Mouse (Mus musculus): ENCODE results near the gene Lrat. TPM values are rescaled to one million over a fixed set of nuclear protein-coding genes. Genes with fewer than 3 reads are reported as not detected.

Gene Lrat
- under 1 TPM in 1 of 2 experiments, not detected in 1; 0.07 TPM for total RNA-seq (2021)
- long read RNA-seq, experiment 1: 0 reads
- long read RNA-seq, experiment 2: 0 reads

- no peak for DNase-seq (ENCODE audit: low spot score in 2 of 2)
These were observed at the start of gene Lrat for GRCm38 (mm10) chr3:82903613-82904205. TSS of gene Lrat (minus strand) at chr3:82903973.

DNA sequence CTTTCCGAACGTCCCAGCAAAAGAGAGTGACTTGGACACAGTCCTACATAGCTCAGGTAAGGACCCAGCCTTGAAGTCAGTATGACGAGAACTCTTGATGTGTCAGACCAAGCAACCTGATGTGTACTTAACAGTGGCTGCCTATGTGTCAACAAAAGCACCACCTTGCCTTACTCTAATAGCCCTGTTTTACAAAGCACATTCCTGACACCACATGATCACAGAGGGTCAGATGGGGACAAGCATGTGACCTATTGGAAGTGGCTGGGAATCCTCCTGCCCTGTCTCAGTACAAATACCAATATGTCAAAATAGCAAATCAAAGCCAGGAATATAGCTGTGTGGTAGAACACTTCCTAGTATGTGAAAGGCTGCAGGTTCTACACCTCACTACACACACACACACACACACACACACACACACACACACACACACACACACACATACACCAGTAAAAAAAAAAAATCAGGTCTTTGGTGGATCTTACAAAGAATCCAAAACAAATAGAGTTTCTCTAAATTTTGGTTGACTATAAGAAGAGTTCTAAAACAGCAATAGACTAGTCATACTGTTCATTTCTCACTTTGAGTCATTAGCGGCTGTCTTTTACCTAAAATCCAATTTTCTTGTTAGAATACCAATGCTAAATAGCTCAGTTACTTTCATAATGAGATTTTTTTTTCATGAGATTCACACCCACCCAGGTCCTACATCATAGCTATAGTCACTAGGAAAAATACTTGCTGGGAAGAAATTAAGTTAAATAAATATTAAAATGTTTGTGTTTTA, 48.6 kb upstream of the Lrat start:
- no peak for DNase-seq (ENCODE audit: low spot score in 2 of 2)

- no peak for DNase-seq (ENCODE audit: low spot score in 2 of 2)
These were observed 46.9 kb upstream of the Lrat start for GRCm38 (mm10) chr3:82950639-82951038.

DNA sequence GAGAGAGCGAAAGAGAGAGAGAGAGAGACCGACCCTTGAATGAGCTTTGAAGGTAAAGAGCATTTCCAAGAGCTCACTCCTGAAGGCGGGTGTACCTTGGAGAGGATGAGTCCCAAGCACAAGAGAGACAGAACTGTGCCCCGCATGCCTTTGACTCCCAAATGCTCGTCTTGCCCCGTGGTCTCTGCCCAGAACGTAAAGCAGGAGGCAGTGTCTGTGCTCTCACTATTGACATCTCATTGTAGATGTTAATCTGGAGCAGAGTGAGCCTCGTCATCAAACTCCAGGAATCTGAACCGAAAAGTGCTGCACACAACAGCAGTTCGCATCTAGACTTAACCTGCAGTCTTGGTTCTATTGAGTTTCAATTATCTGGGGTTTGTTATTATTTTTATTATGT, 46.4 kb upstream of the Lrat start:
- no peak for DNase-seq (ENCODE audit: low spot score in 2 of 2)

GRCm38 (mm10) chr3:82946375-82947107, 42.8 kb upstream of the Lrat start:
- no peak for DNase-seq (ENCODE audit: low spot score in 2 of 2)

- no peak for DNase-seq (ENCODE audit: low spot score in 2 of 2)
These were observed 24.1 kb upstream of the Lrat start for GRCm38 (mm10) chr3:82927917-82928316.

GRCm38 (mm10) chr3:82915632-82916031, 11.9 kb upstream of the Lrat start:
- DNase-seq (ENCODE audit: low spot score in 2 of 2): no peak

DNA sequence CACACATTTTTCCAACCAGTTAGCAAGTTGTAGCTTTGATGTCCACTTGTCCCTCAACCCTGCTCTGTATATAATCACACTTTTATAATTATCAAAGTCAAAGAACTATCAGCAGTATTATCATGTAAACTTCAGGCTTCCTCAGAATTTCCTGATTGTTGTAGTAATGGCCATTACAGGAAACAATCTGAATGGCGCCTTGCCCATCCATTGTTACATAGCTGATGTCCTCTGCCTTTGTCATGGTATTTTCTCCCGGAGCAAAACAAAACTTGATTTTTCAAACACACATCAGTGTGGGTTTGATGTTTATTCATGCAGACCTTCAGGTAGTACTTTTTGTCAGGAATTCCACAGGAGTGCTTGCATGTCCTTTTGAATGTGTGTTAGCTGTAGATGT, 4.9 kb upstream of the Lrat start:
- DNase-seq (ENCODE audit: low spot score in 2 of 2): no peak

GRCm38 (mm10) chr3:82904211-82904908, 587 bp upstream of the Lrat start:
- no peak for DNase-seq (ENCODE audit: low spot score in 2 of 2)

GRCm38 (mm10) chr3:82902757-82903612, 788 bp downstream of the Lrat start:
- no peak for DNase-seq (ENCODE audit: low spot score in 2 of 2)

GRCm38 (mm10) chr3:82888842-82889241, 14.9 kb downstream of the Lrat start:
- DNase-seq (ENCODE audit: low spot score in 2 of 2): no peak

GRCm38 (mm10) chr3:82877258-82877657, 26.5 kb downstream of the Lrat start:
- DNase-seq (ENCODE audit: low spot score in 2 of 2): peak; percentile 7 to 10

GRCm38 (mm10) chr3:82876372-82876739, 27.4 kb downstream of the Lrat start, which contains the start of gene Rbm46:
TSS of gene Rbm46 (minus strand) at chr3:82876483.
- DNase-seq (ENCODE audit: low spot score in 2 of 2): peak; percentile 39 to 49

GRCm38 (mm10) chr3:82875671-82876371, 28.0 kb downstream of the Lrat start:
- DNase-seq (ENCODE audit: low spot score in 2 of 2): no peak

DNA sequence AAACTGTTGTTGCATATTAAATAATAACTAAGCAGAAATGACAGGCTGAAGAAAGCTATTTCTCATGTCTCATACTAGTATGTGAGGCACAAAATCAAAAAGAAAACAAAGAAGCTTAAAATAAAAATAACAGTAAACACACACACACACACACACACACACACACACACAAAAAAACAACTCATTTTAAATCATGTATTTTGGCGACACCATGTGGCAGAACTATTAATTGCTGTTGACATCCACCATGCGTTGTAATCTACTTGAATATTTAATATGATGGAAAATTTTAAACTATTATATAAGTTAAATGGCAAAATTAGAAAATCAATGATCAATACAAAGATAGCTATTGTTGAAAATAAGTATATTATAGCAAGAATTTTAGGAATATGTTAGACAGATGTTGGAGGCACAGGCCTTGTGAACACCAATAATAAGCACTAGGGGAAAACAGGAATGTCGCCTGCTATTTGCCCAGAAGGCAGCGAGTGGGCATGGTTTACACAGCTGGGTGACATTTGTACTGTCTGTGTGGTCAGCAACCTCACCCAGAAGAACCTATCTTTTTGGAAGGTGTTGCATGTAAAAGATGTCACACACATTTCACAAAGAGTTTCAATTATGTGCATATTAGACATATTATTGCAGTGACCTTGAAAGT, 46.2 kb downstream of the Lrat start:
- DNase-seq (ENCODE audit: low spot score in 2 of 2): peak; percentile 28 to 47
